8 mouse cellular contexts compared by ENCODE assay signal in genomic region chr12:111401454-111402184, GRCm38 (mm10). TPM values are rescaled to one million over a fixed set of nuclear protein-coding genes. Genes with fewer than 3 reads are reported as not detected.
DNase-seq lines count a peak whose midpoint lies in the region; ATAC-seq and TF ChIP-seq lines count a peak whose summit lies in the region.

No protein-coding gene starts in this region.

- WGBS in heart, adult 2 months, result 24% methylated on average over 15 of the region's 15 CpGs
- 16% methylated on average over 15 of the region's 15 CpGs for WGBS in limb, embryonic 11.5 days
- WGBS in midbrain, embryonic 15.5 days, result 26% methylated on average over 15 of the region's 15 CpGs
- 24% methylated on average over 15 of the region's 15 CpGs for WGBS in stomach, postnatal 0 days

- DNase-seq in 416B (ENCODE audit: low read depth), result peak; percentile 84
- peak; percentile 87 for DNase-seq in adipocyte (ENCODE audit: low spot score)
- DNase-seq in embryo, embryonic 10 days (ENCODE audit: low spot score), result peak; percentile 90
- DNase-seq in heart, adult 2 months, result peak; percentile 75 to 80
- DNase-seq in kidney, adult 18-20 months, result peak; percentile 84
- DNase-seq in limb, embryonic 11.5 days (ENCODE audit: low spot score), result peak; percentile 89
- peak; percentile 81 for DNase-seq in stomach, postnatal 0 days (ENCODE audit: low spot score)

- peak; percentile 85 for TF ChIP-seq CTCF in heart, adult 2 months (IDR thresholded peaks at IDR 0.05)
- peak; percentile 94 for TF ChIP-seq CTCF in stomach, postnatal 0 days (IDR thresholded peaks at IDR 0.05; ENCODE audit: low read depth)

- no peaks in the 10 kb centered on the region for H3K27me3 ChIP-seq in heart, adult 2 months (ENCODE audit: control insufficient read depth, insufficient read depth, low read length)
- H3K27me3 ChIP-seq in limb, embryonic 11.5 days (ENCODE audit: control insufficient read depth, insufficient read depth, low read length), result peaks cover 9% of the 10 kb centered on the region
- H3K27me3 ChIP-seq in midbrain, embryonic 15.5 days (replicated peaks), result peaks cover 5% of the 10 kb centered on the region; the same call in 1 of the 2 replicates
- H3K27me3 ChIP-seq in stomach, postnatal 0 days (ENCODE audit: control insufficient read depth, insufficient read depth, low read length), result no peaks in the 10 kb centered on the region

- ATAC-seq in limb, embryonic 11.5 days (ENCODE audit: insufficient number of reproducible peaks, low FRiP score, low TSS enrichment, low read depth), result no peak
- ATAC-seq in midbrain, embryonic 15.5 days (replicated peaks), result peak; percentile 48; the same call in 1 of the 2 replicates
- peak; percentile 78 for ATAC-seq in stomach, postnatal 0 days (ENCODE audit: low FRiP score, low TSS enrichment)

- no peak for TF ChIP-seq POLR2A in heart, adult 2 months (IDR thresholded peaks at IDR 0.05; ENCODE audit: insufficient read depth, low read depth, low read length)

- H3K4me1 ChIP-seq in heart, adult 2 months (ENCODE audit: control insufficient read depth, insufficient read depth, low read length), result peaks cover 5% of the 10 kb centered on the region
- 0 out of 2 replicates have a peak, but pooled peaks cover under 1% of the 10 kb centered on the region for H3K4me1 ChIP-seq in limb, embryonic 11.5 days (ENCODE audit: control insufficient read depth, insufficient read depth, low read length)
- H3K4me1 ChIP-seq in midbrain, embryonic 15.5 days, result no peaks in the 10 kb centered on the region
- H3K4me1 ChIP-seq in stomach, postnatal 0 days (replicated peaks; ENCODE audit: control insufficient read depth, insufficient read depth), result no peaks in the 10 kb centered on the region; the same call in 1 of the 2 replicates

- H3K4me3 ChIP-seq in heart, adult 2 months, result no peak overlapping the region
- H3K4me3 ChIP-seq in limb, embryonic 11.5 days (ENCODE audit: low read depth, low read length), result no peak overlapping the region
- H3K4me3 ChIP-seq in midbrain, embryonic 15.5 days, result no peak overlapping the region
- no peak overlapping the region for H3K4me3 ChIP-seq in stomach, postnatal 0 days (ENCODE audit: low read depth, low read length)

- H3K9ac ChIP-seq in heart, adult 2 months (ENCODE audit: low read depth, low read length), result no peak overlapping the region
- no peak overlapping the region for H3K9ac ChIP-seq in limb, embryonic 11.5 days (ENCODE audit: low read length)
- no peak overlapping the region for H3K9ac ChIP-seq in midbrain, embryonic 15.5 days
- no peak overlapping the region for H3K9ac ChIP-seq in stomach, postnatal 0 days (ENCODE audit: low read length)

- no peaks in the 10 kb centered on the region for H3K79me2 ChIP-seq in heart, adult 2 months (replicated peaks; ENCODE audit: control insufficient read depth, insufficient read depth, low read length)

- H3K27ac ChIP-seq in heart, adult 2 months, result no peak overlapping the region
- no peak overlapping the region for H3K27ac ChIP-seq in limb, embryonic 11.5 days (replicated peaks; ENCODE audit: low read depth, low read length)
- H3K27ac ChIP-seq in midbrain, embryonic 15.5 days, result no peak overlapping the region
- H3K27ac ChIP-seq in stomach, postnatal 0 days (replicated peaks), result no peak overlapping the region

- no peak overlapping the region for H3K4me2 ChIP-seq in limb, embryonic 11.5 days (ENCODE audit: low read depth, severe bottlenecking)
- no peak overlapping the region for H3K4me2 ChIP-seq in midbrain, embryonic 15.5 days
- no peak overlapping the region for H3K4me2 ChIP-seq in stomach, postnatal 0 days (replicated peaks; ENCODE audit: low read depth)

- intact Hi-C loops in heart, adult 2 months (cut with DNase I), result loop anchor here (1.0 kb wide), 1 partner anchor 12 kb away; no protein-coding TSS in a partner anchor

- H3K9me3 ChIP-seq in limb, embryonic 11.5 days (ENCODE audit: control insufficient read depth, low read length), result no peaks in the 10 kb centered on the region
- no peaks in the 10 kb centered on the region for H3K9me3 ChIP-seq in midbrain, embryonic 15.5 days
- no peaks in the 10 kb centered on the region for H3K9me3 ChIP-seq in stomach, postnatal 0 days (ENCODE audit: control insufficient read depth, low read length)

- H3K36me3 ChIP-seq in heart, adult 2 months (ENCODE audit: control insufficient read depth, insufficient read depth, low read length), result no peaks in the 10 kb centered on the region
- no peaks in the 10 kb centered on the region for H3K36me3 ChIP-seq in limb, embryonic 11.5 days (ENCODE audit: control insufficient read depth, insufficient read depth, low read length)
- no peaks in the 10 kb centered on the region for H3K36me3 ChIP-seq in midbrain, embryonic 15.5 days (replicated peaks)
- H3K36me3 ChIP-seq in stomach, postnatal 0 days (ENCODE audit: control insufficient read depth, insufficient read depth, low read length), result no peaks in the 10 kb centered on the region

- TF ChIP-seq EP300 in heart, adult 2 months (IDR thresholded peaks at IDR 0.05; ENCODE audit: insufficient read depth, low read depth, low read length), result peak; percentile 89; the same call in 1 of the 2 replicates
- TF ChIP-seq EP300 in stomach, postnatal 0 days (optimal IDR thresholded peaks at IDR 0.05), result no peak

RNA-seq across cellular contexts. Expression of gene Lbhd2, which starts 5.0 kb away (rescaled TPM):
- total RNA-seq in heart, adult 2 months (2021), result not detected
- not detected in 2 replicates for polyA plus RNA-seq in heart, adult 2 months (2012; rRNA removed)
- polyA plus RNA-seq in limb, embryonic 11.5 days (2014; fragmentation: Nextera tagmentation; extraction: Ambion mirVana), result 0.63 TPM in 1 of 2 replicates, not detected in the other
- 3.2 and 3.5 TPM in 2 replicates for polyA plus RNA-seq in midbrain, embryonic 15.5 days (2015; fragmentation: Nextera tagmentation; extraction: Ambion mirVana)
- 2.2 TPM in 2 replicates for polyA plus RNA-seq in stomach, postnatal 0 days (2015; fragmentation: Nextera tagmentation; extraction: Ambion mirVana)

RNA-seq across cellular contexts. Expression of gene Exoc3l4, which starts 15.2 kb away (rescaled TPM):
- 1 to 10 TPM; 2.5 to 2.7 TPM for total RNA-seq in heart, adult 2 months (2021)
- polyA plus RNA-seq in heart, adult 2 months (2012; rRNA removed), result 9.2 and 10.9 TPM in 2 replicates
- polyA plus RNA-seq in limb, embryonic 11.5 days (2014; fragmentation: Nextera tagmentation; extraction: Ambion mirVana), result 4.1 TPM in 2 replicates
- polyA plus RNA-seq in midbrain, embryonic 15.5 days (2015; fragmentation: Nextera tagmentation; extraction: Ambion mirVana), result 1.9 and 2.8 TPM in 2 replicates
- 7.3 and 8.6 TPM in 2 replicates for polyA plus RNA-seq in stomach, postnatal 0 days (2015; fragmentation: Nextera tagmentation; extraction: Ambion mirVana)

RNA-seq across cellular contexts. Expression of gene Cdc42bpb, which starts 24.1 kb away (rescaled TPM):
- 10 to 100 TPM; 55.3 to 58.5 TPM for total RNA-seq in heart, adult 2 months (2021)
- 105 and 106 TPM in 2 replicates for polyA plus RNA-seq in heart, adult 2 months (2012; rRNA removed)
- polyA plus RNA-seq in limb, embryonic 11.5 days (2014; fragmentation: Nextera tagmentation; extraction: Ambion mirVana), result 30.4 and 30.9 TPM in 2 replicates
- polyA plus RNA-seq in midbrain, embryonic 15.5 days (2015; fragmentation: Nextera tagmentation; extraction: Ambion mirVana), result 44.7 and 44.9 TPM in 2 replicates
- 18.6 and 18.7 TPM in 2 replicates for polyA plus RNA-seq in stomach, postnatal 0 days (2015; fragmentation: Nextera tagmentation; extraction: Ambion mirVana)

RNA-seq across cellular contexts. Expression of gene Tnfaip2, which starts 40.6 kb away (rescaled TPM):
- total RNA-seq in heart, adult 2 months (2021), result 10 to 100 TPM; 40.9 to 52.1 TPM
- polyA plus RNA-seq in heart, adult 2 months (2012; rRNA removed), result 40.2 and 52.0 TPM in 2 replicates
- polyA plus RNA-seq in limb, embryonic 11.5 days (2014; fragmentation: Nextera tagmentation; extraction: Ambion mirVana), result 3.1 and 5.5 TPM in 2 replicates
- 0.38 and 1.3 TPM in 2 replicates for polyA plus RNA-seq in midbrain, embryonic 15.5 days (2015; fragmentation: Nextera tagmentation; extraction: Ambion mirVana)
- polyA plus RNA-seq in stomach, postnatal 0 days (2015; fragmentation: Nextera tagmentation; extraction: Ambion mirVana), result 14.5 and 15.6 TPM in 2 replicates
